Mouse (Mus musculus) Patski (cell line): ENCODE results near the gene Galt. TPM values are rescaled to one million over a fixed set of nuclear protein-coding genes. Genes with fewer than 3 reads are reported as not detected.

ENCODE experiments used
- ATAC-seq: fragments of 100-300 bp; one replicate; pipeline ENCODE4 v1.8.0; 2021
- CTCF ChIA-PET: fragments of 350-600 bp; sonication (Branson Sonifier 250); formaldehyde crosslinking; loops from one replicate; lab custom pipeline; 2022; ENCODE audit warnings: inconsistent platforms; lab: Charles Lee
- POLR2A ChIA-PET: fragments of 350-600 bp; sonication (Branson Sonifier 250); formaldehyde crosslinking; loops from one replicate; lab custom pipeline; 2022; ENCODE audit warnings: antibody characterized with exemption, inconsistent platforms; lab: Charles Lee
- DNase-seq: peaks from one replicate; pipeline ENCODE4 v3.0.0-alpha.2; 2011; ENCODE audit warnings: low read depth, low spot score
- H3K27me3 ChIP-seq: fragments of 371-371 bp; one replicate; pipeline ENCODE4 v1.5.1; 2021
- CTCF ChIP-seq: fragments of 100-300 bp; IDR thresholded peaks from one replicate; pipeline ENCODE4 v1.5.1; 2021
- in situ Hi-C: fragments of 300-500 bp; cut with MboI; formaldehyde crosslinking; loops from 3 replicates; pipeline ENCODE4 v1.11.1; 2018; ENCODE audit warnings: low pct_unique_long_range_greater_than_20kb, mixed read lengths
- polyA plus RNA-seq: library from polyadenylated mRNA; unstranded; gene quantifications from one replicate; pipeline ENCODE4 v1.2.3, GENCODE M21; 2021

The Galt gene
- polyA plus RNA-seq = 28.4 TPM

DNA sequence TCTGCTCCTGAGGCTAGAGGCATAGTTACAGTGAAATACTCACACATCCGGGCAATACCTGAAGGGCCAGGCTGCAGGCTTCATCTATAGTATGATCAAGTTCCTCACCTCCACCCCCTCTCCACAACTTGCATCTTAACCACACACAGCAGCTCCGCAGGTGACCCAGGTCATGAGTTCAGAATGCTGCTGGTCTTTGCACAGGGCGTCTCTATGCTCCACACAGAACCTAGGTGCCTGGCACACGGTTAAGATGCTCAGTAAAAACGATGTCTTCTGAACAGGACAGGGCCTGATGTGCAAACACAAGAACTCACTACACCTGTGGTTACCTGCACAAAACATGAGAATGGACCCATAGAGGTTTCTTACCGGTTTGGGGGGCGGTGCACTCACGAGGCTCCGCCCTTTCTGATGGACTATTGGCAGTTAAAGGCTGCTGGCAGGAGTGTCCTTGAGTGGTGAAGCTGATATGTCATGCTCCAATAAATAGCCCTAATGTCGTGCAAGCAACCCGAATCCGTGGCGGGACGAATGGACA is at the start of gene Galt:
Gene Galt, plus strand, starts transcription at position 432 of the 541 bp plus-strand sequence.
- DNase-seq = no peak
- in situ Hi-C loops = no loop called here
- no peak for ATAC-seq

DNA sequence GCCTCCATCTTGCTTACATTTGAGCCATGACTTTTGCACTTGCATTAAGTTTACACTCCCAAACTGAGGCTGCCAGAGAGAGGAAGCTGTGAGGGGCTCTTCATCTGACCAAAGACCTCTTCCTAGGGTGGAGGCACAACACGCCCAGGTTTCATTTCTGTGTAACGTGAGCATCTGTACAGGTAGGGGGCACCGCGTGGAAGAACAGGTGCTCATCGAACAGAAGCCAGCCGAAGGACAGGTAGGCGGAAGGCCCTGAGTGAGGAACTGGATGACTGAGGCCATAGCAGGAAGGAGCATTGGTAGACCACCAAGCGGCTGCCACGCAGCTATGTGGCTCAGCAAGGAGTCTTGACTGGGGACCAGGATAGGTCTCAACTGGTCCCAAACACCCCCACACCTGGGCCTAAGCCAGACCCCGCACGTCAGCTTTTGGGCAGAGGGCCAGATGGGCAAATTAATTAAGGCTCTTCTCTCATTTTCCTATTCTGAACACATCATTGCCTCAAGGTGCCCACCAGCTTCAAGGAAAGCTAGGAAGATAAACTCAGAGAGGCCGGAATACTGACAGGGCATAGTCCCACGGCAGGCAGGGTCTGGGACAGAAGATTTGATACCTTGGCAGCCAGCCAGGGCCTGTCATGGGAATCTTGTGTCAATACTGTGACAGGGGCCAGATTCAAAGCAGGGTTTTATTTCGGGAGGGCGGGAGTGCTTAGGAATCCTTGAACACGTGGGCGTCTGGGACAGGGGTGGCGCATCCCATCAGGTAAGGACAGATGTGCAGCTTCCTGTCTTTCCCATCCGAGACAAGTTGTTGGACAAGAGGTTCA is 48.9 kb upstream of the Galt start:
- POLR2A ChIA-PET = interaction anchor here (1.2 kb wide), 1 partner anchor 44 kb away, joined by 3 read pairs; no protein-coding TSS in a partner anchor
- no peaks in the 10 kb centered on the region for H3K27me3 ChIP-seq
- in situ Hi-C loops = loop anchor here (5.0 to 25.0 kb wide), 3 partner anchors 49 to 569 kb away; partner anchors contain the start of gene Ube2r2
- no peak for TF ChIP-seq CTCF
- DNase-seq (no peak), ATAC-seq (no peak)
- CTCF ChIA-PET = interaction anchor here (1.3 to 2.0 kb wide), 3 partner anchors 53 to 241 kb away, joined by 3 to 6 read pairs (median 5); partner anchors contain the start of genes Kif24 and Nudt2

More for the DNA sequence above, at the start of gene Galt:
- no peaks in the 10 kb centered on the region for H3K27me3 ChIP-seq
- TF ChIP-seq CTCF = no peak
- CTCF ChIA-PET = no interaction called here
- POLR2A ChIA-PET = no interaction called here

DNA sequence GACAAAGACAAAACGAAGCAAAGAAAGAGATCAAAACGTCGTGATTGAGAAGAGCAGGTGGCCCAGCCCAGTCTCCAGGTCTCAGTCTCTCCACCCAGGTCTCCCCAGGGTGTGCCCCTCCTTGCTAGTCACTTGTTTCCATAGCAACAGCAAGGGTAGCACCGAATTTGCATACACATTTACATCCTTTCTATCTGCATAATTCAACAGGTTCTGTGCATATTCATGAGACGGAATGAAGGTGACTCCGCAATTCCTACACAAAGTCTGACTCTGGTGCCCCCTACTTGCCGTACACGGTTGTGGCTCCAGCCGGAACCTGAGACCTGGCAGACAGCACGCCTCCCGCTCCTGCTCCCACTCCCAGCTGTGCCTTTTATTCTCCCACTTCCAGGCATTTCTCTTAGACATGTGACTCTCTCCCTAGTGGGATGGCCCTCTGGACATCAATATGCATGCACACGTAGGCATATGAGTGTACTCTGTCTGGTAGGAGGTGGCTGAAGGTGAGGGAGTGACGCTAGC is 48.0 kb upstream of the Galt start:
- POLR2A ChIA-PET = interaction anchor here (1.2 kb wide), 1 partner anchor 45 kb away, joined by 3 read pairs; no protein-coding TSS in a partner anchor

DNA sequence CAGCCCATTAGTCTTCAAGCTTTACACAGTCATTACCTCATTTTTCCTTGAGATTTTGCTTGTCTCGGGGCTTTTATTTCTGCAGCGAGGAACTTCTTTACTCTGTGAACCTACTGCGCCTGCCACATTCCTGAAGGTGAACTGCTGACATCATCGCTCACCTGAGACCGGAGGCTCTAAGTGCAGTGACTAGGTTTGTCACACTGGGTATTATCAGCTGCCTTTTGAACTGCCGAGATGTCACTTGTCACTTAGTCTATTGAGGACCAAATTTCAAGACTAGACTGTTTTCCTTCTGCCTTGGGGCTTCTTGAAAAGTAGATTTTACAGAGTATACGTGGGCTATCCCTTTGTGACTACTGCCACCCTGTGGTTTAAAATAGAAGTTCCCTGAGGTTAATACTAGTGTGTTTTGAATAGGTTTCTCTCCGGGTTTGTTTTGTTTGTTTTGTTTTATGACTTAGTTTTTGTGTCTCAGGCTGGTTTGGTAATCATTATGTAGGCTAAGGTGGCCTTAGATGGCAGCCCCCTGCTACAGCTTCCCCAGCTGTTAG is 46.8 kb upstream of the Galt start:
- ChIA-PET CTCF (interaction anchor here (0.9 to 1.4 kb wide), 10 partner anchors 31 to 243 kb away, joined by 3 to 12 read pairs (median 3); no protein-coding TSS in a partner anchor), POLR2A (interaction anchor here (0.6 kb wide), 1 partner anchor 37 kb away, joined by 3 read pairs; no protein-coding TSS in a partner anchor)
- no peak for TF ChIP-seq CTCF
- no peak for ATAC-seq
- H3K27me3 ChIP-seq = no peaks in the 10 kb centered on the region
- in situ Hi-C loops = loop anchor here (5.0 to 25.0 kb wide), 3 partner anchors 51 to 571 kb away; partner anchors contain the start of gene Ube2r2
- no peak for DNase-seq

More for the DNA sequence above, 48.0 kb upstream of the Galt start:
- CTCF ChIA-PET = interaction anchor here (0.9 to 2.0 kb wide), 8 partner anchors 54 to 242 kb away, joined by 3 to 12 read pairs (median 4); partner anchors contain the start of genes Kif24 and Nudt2
- ATAC-seq (no peak), DNase-seq (no peak)
- no peak for TF ChIP-seq CTCF
- in situ Hi-C loops = loop anchor here (5.0 to 25.0 kb wide), 3 partner anchors 50 to 570 kb away; partner anchors contain the start of gene Ube2r2
- no peaks in the 10 kb centered on the region for H3K27me3 ChIP-seq

DNA sequence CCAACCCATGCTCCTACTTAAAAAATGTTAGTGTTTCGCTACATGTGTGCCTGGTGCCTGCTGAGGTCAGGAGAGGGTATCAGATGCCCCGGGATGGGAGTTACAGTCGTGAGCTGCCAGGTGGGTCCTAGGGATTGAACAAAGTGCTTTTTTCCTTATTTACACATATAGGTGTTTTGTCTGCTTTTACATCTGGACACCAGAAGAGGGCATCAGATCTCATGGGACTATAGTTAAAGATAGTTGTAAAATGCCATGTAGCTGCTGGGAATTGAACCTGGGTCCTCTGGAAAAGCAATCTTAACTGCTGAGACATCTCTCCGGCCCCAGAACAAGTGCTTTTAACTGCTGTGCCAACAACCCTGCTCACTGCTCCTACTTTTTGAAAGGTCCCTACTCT is 44.8 kb upstream of the Galt start:
- TF ChIP-seq CTCF = no peak
- DNase-seq (no peak), ATAC-seq (no peak)
- CTCF ChIA-PET = no interaction called here
- no peaks in the 10 kb centered on the region for H3K27me3 ChIP-seq
- POLR2A ChIA-PET = no interaction called here
- in situ Hi-C loops = loop anchor here (25.0 kb wide), 1 partner anchor 573 kb away; the partner anchor contains the start of gene Ube2r2

DNA sequence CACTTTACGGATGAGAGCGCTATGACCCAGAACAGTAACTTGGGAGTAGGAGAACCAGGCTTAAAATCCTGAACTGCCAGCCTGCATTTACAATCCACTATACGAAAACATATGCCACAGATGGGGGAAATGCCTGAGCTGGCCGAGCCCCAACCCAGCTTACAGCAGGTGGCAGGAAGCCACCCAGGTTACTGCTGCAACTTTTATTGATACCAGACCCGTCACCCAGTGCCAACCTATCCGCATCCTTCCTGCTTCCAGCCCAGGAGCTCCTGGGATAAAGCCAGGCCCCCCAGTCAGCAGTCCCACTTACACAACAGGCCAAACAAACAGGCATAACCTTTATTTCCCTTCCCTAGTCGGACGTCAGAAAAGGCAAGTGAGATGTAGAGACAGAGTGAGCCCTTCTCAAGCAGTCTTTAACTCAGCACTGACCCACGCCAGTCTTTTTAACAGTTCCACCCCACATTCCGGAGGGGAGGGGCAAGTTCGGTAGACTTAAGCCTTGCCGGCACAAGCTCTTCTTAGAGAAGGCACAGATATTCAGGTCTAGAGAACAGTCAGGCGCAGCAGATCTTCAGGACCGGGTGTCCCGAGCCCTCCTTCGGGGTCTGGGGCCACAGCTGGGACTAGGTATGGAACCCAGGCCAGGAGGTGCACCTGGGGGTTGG is 43.2 kb upstream of the Galt start:
- ATAC-seq (no peak), DNase-seq (no peak)
- POLR2A ChIA-PET = no interaction called here
- in situ Hi-C loops = loop anchor here (25.0 kb wide), 1 partner anchor 575 kb away; the partner anchor contains the start of gene Ube2r2
- CTCF ChIA-PET = interaction anchor here (6.5 kb wide), 1 partner anchor 26 kb away, joined by 40 read pairs; no protein-coding TSS in a partner anchor
- H3K27me3 ChIP-seq = no peaks in the 10 kb centered on the region
- TF ChIP-seq CTCF = no peak

DNA sequence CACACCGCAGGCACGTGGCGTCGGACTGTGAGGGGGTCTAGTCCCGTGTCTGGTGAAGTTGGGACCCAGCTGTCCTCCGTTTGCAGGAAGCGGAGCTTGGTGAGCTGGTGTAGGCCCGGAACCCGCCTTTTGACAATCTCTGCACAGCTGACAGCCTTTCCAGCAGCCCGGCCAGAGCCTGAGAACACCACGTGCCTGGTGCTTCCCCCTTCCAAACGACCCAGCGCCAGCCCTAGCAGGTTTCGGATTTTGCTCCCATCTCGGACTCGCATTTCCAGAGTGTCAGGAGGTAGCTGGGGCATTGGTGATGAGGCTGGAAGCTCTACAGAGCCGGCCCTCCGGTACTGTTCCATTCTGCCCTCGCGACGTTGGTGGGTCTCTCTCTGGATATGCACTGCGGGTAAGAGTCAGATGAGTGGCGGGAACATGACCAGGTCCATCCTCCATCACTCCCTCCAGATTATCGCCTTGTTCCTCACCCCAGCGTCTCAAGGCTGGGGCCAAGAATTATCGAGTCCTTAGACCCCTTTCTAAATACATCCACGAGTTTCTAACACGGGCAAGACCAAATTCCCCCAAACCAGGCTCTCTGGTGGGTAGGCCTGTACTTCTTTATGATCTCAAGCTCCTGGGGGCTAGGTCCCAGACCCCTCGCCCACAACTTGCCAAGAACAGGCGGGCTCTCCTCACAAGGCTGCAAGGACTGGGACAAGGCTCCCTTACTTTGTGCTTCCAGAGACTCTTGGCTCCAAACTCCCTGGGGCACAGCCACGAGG is 42.4 kb upstream of the Galt start:
- DNase-seq = no peak
- no peaks in the 10 kb centered on the region for H3K27me3 ChIP-seq
- ChIA-PET CTCF (interaction anchor here (6.5 kb wide), 1 partner anchor 25 kb away, joined by 40 read pairs; no protein-coding TSS in a partner anchor), POLR2A (interaction anchor here (1.3 kb wide), 1 partner anchor 28 kb away, joined by 3 read pairs; no protein-coding TSS in a partner anchor)
- no peak for TF ChIP-seq CTCF
- ATAC-seq = no peak
- in situ Hi-C loops = loop anchor here (25.0 kb wide), 1 partner anchor 575 kb away; the partner anchor contains the start of gene Ube2r2

DNA sequence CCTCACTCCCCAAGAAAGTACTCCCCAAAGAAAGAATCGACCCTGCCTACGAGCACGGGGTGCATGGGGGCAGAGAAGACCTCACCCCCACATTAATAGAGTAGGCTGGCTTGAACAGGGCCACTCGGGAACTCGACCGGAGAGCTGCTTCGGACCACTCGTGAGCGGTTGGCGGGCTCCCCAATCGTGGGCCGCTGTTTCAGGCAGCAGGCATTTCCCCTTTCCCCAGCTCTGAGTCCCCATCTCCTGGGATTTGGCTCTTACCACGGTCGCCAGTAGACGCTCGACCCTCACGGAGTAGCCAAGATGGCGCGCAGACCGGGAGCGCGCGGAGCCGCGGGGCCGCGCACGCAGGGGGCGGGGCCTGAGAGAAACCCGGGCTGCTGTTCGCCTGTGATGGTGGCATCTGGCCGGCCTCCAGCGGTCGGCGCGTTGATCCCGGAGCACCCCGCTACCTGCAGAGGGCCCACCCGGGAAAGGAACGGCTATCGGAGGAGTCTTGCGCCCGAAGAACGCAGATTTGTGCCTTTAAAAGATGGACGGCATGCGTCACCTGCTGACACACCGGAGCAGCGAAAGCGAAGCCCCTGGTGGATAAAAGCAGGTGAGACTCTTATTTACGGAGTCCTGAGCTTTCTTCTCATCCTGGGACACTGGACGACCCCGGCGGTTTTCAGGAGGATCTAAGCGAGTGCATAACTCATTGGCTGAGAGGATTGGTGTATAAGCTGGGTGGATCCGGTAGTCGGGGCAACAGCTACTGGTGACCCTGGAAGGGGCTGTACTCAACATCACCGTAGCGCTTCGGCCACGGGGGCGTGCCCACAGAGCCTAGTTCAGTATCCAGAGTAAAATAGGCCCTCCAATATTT is 41.6 kb upstream of the Galt start, which contains the start of gene Rpp25l:
Gene Rpp25l, minus strand, starts transcription at position 338 of the 871 bp plus-strand sequence.
- ATAC-seq = no peak
- no peaks in the 10 kb centered on the region for H3K27me3 ChIP-seq
- TF ChIP-seq CTCF = no peak
- no peak for DNase-seq
- in situ Hi-C loops = loop anchor here (25.0 kb wide), 1 partner anchor 576 kb away; the partner anchor contains the start of gene Ube2r2
- ChIA-PET POLR2A (interaction anchor here (1.3 to 2.5 kb wide), 2 partner anchors 10 to 27 kb away, joined by 3 to 7 read pairs; partner anchors contain the start of gene Dctn3), CTCF (interaction anchor here (1.2 to 6.5 kb wide), 3 partner anchors 24 to 205 kb away, joined by 3 to 40 read pairs (median 4); no protein-coding TSS in a partner anchor)
